In genomic region chr10:75320321-75320720, GRCm38 (mm10) we compare ENCODE assay signal across 15 mouse cellular contexts. TPM values are rescaled to one million over a fixed set of nuclear protein-coding genes. Genes with fewer than 3 reads are reported as not detected.
DNase-seq lines count a peak whose midpoint lies in the region; ATAC-seq lines count a peak whose summit lies in the region.
"Had no signal": no experiment of that assay in that cellular context is flagged by ENCODE, and none has a peak within 500 bp of the region (broad histone marks: within the 10 kb centered on the region; RNA-seq: fewer than 3 reads in every experiment).

No protein-coding gene starts in this region.

- DNase-seq in spleen, postnatal 36 days (ENCODE audit: low spot score in 2 of 2) = peak; percentile 61 to 68
- DNase-seq in spleen, adult 12 weeks (ENCODE audit: low spot score) = no peak
- peak; percentile 58 for DNase-seq in splenic B cell, adult 2 months (ENCODE audit: low read depth, low spot score)
- DNase-seq in adrenal gland, postnatal 10 days = no peak
- no peak for DNase-seq in layer of hippocampus, adult 9-11 months
- no peak for DNase-seq in Muller cell, postnatal 12 days (ENCODE audit: inconsistent ontology term)
- DNase-seq: cerebellum, postnatal 14 days; gastrocnemius, postnatal 10 days; left cerebral cortex, postnatal 4 days; right cerebral cortex, postnatal 4 days had no signal

- H3K27me3 ChIP-seq in splenic B cell, adult 2 months (ENCODE audit: control insufficient read depth, insufficient read depth, low read length, poor library complexity, severe bottlenecking) = no peaks in the 10 kb centered on the region

- H3K36me3 ChIP-seq in splenic B cell, adult 2 months (ENCODE audit: control insufficient read depth, insufficient read depth, low read length, poor library complexity, severe bottlenecking) = no peaks in the 10 kb centered on the region
- H3K36me3 ChIP-seq: embryonic facial prominence, embryonic 13.5 days; G1E; heart, embryonic 12.5 days; midbrain, embryonic 15.5 days had no signal

- peak; percentile 48 for ATAC-seq in granulocyte monocyte progenitor cell, adult 5-6 weeks (replicated peaks; ENCODE audit: poor library complexity, severe bottlenecking)
- ATAC-seq: midbrain, embryonic 15.5 days had no signal

RNA-seq across cellular contexts. Expression of gene Adora2a, which starts 3.6 kb away (rescaled TPM):
- 0.79 and 0.80 TPM in 2 replicates for total RNA-seq in granulocyte monocyte progenitor cell, adult 5-6 weeks (2014; fragmentation: Nextera tagmentation)
- total RNA-seq in granulocyte monocyte progenitor cell, adult 5-6 weeks (2017) = 1.1 and 2.4 TPM in 2 replicates
- total RNA-seq in adrenal gland, postnatal 10 days (2021) = 10 to 100 TPM; 10.2 to 12.8 TPM

Comparison
In these comparisons a context has a peak if more than half of its experiments do, and no peak if none do; other contexts are left out.
1. DNase-seq: peak in spleen, postnatal 36 days (2 of 2) and splenic B cell, adult 2 months (single experiment); none in spleen, adult 12 weeks (single experiment), adrenal gland, postnatal 10 days (single experiment), layer of hippocampus, adult 9-11 months (single experiment) and Muller cell, postnatal 12 days (single experiment).